Mouse (Mus musculus): Measurements from ENCODE around the gene Acot6. TPM values are rescaled to one million over a fixed set of nuclear protein-coding genes. Genes with fewer than 3 reads are reported as not detected.
A peak's percentile ranks its signal among the peaks of the same experiment; 100 is the strongest.

Gene Acot6
- total and polyA plus RNA-seq, 2 experiments from 2014 or later: 1.6 to 6.8 TPM

DNA sequence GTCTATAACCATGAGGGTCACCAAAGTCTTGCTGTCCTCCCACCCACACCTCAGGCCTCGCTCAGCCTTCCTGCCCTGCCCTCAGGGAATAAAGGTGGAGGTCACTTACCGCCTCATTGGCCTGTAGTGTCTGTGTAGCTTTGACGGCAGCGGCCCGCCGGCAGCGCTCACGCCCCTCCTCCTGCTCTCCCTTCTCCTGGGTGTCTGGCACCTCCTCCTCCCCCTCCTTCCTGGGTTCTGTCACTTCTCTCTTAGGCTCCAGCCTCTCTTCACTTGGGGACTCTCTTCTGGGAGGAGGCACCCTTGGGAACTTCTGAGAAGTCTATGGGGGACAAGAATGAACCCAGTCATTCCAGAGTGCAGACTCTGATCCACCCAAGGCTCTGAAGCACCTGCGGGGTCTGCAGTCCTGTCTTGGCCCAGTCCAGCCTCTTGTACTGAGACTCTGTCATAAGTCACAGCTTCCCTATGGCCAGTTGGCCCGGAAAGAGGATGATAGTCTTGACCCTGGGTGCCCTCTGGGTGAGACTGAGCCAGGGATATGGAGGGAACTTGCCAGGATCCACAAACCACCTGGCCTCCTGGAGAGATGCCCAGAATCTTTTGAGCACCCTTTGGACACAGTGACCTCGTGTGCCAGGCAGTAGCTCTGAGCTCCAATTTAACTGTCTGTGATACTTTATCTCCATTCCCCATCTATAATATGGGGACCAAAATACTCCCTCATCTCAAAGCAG is 54.5 kb downstream of the Acot6 start:
- 52% methylated on average over 11 of the region's 11 CpGs for WGBS
- DNase-seq (ENCODE audit: low spot score) (peak; percentile 64), ATAC-seq (peak; percentile 36; the same call in 1 of the 2 replicates)
- Histone ChIP-seq H3K4me1 (ENCODE audit: insufficient read depth, low read length) (no peaks in the 10 kb centered on the region), H3K27ac (no peak overlapping the region), H3K9ac (replicated peaks; ENCODE audit: low read length) (no peak overlapping the region), H3K36me3 (ENCODE audit: insufficient read depth, low read length) (peaks cover 9% of the 10 kb centered on the region; the same call in 1 of the 2 replicates), H3K9me3 (ENCODE audit: low read length) (no peaks in the 10 kb centered on the region), H3K4me2 (ENCODE audit: low read depth, low read length) (no peak overlapping the region), H3K27me3 (ENCODE audit: insufficient read depth, low read length) (no peaks in the 10 kb centered on the region), H3K4me3 (ENCODE audit: low read length) (no peak overlapping the region)
- no peak for TF ChIP-seq CTCF (IDR thresholded peaks at IDR 0.05; ENCODE audit: low read depth)

DNA sequence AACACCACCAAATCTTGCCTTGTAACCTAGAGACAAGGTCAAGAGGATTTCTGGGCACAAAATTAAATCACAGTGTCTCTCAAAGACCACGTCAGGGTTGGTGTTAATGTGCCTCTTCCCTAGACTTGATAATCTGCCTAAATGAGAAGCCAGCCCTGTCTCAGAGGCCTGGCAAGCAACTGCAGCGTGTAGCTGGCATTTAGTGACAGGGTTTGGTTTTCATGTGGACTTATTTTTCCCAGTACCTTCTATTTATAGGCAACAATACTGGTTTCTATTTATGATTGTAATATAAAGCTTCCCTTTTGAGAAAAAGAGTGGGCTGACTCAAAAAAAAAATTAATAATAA is 55.0 kb downstream of the Acot6 start:
- H3K36me3 ChIP-seq (ENCODE audit: insufficient read depth, low read length): peaks cover 9% of the 10 kb centered on the region; the same call in 1 of the 2 replicates

DNA sequence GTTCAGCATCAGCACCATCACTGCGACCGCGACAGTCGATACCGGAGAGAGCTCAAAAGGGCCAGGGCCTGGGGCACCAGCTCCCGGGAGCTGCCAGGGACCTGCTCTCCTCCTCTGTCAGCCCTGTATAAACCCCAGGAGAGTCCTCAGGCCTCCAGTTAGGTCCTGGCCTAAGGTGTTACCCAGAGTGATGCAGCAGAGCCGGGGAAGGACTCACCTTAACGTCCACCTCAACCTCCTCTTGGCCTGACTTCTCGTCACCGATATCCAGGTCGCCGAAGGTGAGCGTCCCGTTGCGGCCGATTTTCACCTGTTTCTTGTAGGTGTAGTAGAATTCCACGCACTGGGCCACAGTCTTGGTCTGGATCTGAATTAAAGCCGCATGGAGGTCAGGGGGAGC is 55.8 kb downstream of the Acot6 start:
- Histone ChIP-seq H3K36me3 (ENCODE audit: insufficient read depth, low read length) (peaks cover 9% of the 10 kb centered on the region; the same call in 1 of the 2 replicates), H3K27ac (no peak overlapping the region), H3K4me1 (ENCODE audit: insufficient read depth, low read length) (no peaks in the 10 kb centered on the region), H3K9ac (replicated peaks; ENCODE audit: low read length) (no peak overlapping the region), H3K4me3 (ENCODE audit: low read length) (no peak overlapping the region), H3K27me3 (ENCODE audit: insufficient read depth, low read length) (no peaks in the 10 kb centered on the region), H3K4me2 (ENCODE audit: low read depth, low read length) (no peak overlapping the region), H3K9me3 (ENCODE audit: low read length) (no peaks in the 10 kb centered on the region)
- 94% methylated on average over 18 of the region's 18 CpGs for WGBS
- DNase-seq (ENCODE audit: low spot score) (no peak), ATAC-seq (no peak)
- TF ChIP-seq CTCF (IDR thresholded peaks at IDR 0.05; ENCODE audit: low read depth): no peak

More for the DNA sequence above, 55.0 kb downstream of the Acot6 start:
- Histone ChIP-seq H3K9me3 (ENCODE audit: low read length) (no peaks in the 10 kb centered on the region), H3K4me1 (ENCODE audit: insufficient read depth, low read length) (no peaks in the 10 kb centered on the region), H3K27me3 (ENCODE audit: insufficient read depth, low read length) (no peaks in the 10 kb centered on the region), H3K27ac (no peak overlapping the region), H3K9ac (replicated peaks; ENCODE audit: low read length) (no peak overlapping the region), H3K4me2 (ENCODE audit: low read depth, low read length) (no peak overlapping the region), H3K4me3 (ENCODE audit: low read length) (no peak overlapping the region)
- TF ChIP-seq CTCF (IDR thresholded peaks at IDR 0.05; ENCODE audit: low read depth): no peak
- ATAC-seq: no peak
- WGBS: 54% methylated on average over 2 of the region's 2 CpGs
- DNase-seq (ENCODE audit: low spot score): no peak

DNA sequence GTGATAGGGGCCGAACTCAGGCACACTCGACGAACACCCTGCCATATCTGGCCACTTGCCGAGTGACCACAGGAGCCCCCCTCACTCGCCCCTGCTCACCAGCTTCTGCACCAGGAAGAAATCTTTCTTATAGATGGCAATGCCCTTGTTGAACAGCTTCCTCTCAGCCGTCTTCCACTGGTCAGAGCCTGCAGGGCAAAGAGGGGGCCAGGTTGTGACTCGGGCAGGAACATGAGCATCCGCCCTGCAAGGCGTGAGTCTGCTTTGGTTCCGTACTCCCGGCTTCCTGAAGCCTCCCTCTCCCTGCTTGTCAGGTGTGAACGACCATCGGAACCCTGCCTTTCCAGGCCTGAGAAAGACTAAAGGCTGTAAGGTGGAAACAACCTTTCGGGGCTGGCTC is 57.7 kb downstream of the Acot6 start:
- Histone ChIP-seq H3K27me3 (ENCODE audit: insufficient read depth, low read length) (no peaks in the 10 kb centered on the region), H3K4me1 (ENCODE audit: insufficient read depth, low read length) (no peaks in the 10 kb centered on the region), H3K27ac (no peak overlapping the region), H3K9ac (replicated peaks; ENCODE audit: low read length) (no peak overlapping the region), H3K9me3 (ENCODE audit: low read length) (no peaks in the 10 kb centered on the region), H3K36me3 (ENCODE audit: insufficient read depth, low read length) (peaks cover 9% of the 10 kb centered on the region; the same call in 1 of the 2 replicates), H3K4me2 (ENCODE audit: low read depth, low read length) (no peak overlapping the region), H3K4me3 (ENCODE audit: low read length) (no peak overlapping the region)
- DNase-seq (ENCODE audit: low spot score) (no peak), ATAC-seq (no peak)
- WGBS: 93% methylated on average over 14 of the region's 14 CpGs
- no peak for TF ChIP-seq CTCF (IDR thresholded peaks at IDR 0.05; ENCODE audit: low read depth)

DNA sequence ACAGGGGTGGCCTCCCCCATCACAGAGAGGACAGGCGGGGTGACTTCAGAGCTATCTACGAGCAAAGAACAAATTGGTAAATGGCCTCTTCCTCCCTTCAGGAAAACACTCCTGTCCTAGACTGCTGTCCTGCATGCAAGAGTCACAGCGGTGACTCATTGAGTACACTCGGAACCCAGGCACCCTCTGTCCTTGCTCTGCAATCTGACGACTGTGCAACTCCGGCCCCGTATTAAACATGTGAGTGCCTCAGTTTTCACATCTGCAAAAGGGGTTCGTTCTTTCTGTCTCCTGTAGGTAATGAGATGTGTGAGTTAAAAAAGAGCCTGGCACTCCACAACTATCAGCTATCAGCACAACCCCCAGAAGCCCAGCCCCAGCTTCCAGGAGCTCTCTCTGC is 60.0 kb downstream of the Acot6 start:
- TF ChIP-seq CTCF (IDR thresholded peaks at IDR 0.05; ENCODE audit: low read depth): no peak
- ATAC-seq (no peak), DNase-seq (ENCODE audit: low spot score) (no peak)
- H3K4me3 ChIP-seq (ENCODE audit: low read length): no peak overlapping the region
- H3K4me1 ChIP-seq (ENCODE audit: insufficient read depth, low read length): no peaks in the 10 kb centered on the region
- H3K9ac ChIP-seq (replicated peaks; ENCODE audit: low read length): no peak overlapping the region
- no peaks in the 10 kb centered on the region for H3K9me3 ChIP-seq (ENCODE audit: low read length)
- H3K36me3 ChIP-seq (ENCODE audit: insufficient read depth, low read length): peaks cover 9% of the 10 kb centered on the region; the same call in 1 of the 2 replicates
- H3K27me3 ChIP-seq (ENCODE audit: insufficient read depth, low read length): no peaks in the 10 kb centered on the region
- WGBS: 95% methylated on average over 8 of the region's 8 CpGs
- no peak overlapping the region for H3K27ac ChIP-seq
- H3K4me2 ChIP-seq (ENCODE audit: low read depth, low read length): no peak overlapping the region

Other genes starting within 250 kb of the Acot6 start
- 16.7 and 17.7 TPM in 2 replicates for gene Numb, start 178.7 kb upstream of the Acot6 start, total RNA-seq (2014; rRNA removed)
- gene Numb, start 178.7 kb upstream of the Acot6 start, polyA plus RNA-seq (2015; fragmentation: Nextera tagmentation; extraction: Ambion mirVana): 10.7 and 12.1 TPM in 2 replicates
- 28.8 and 35.2 TPM in 2 replicates for gene Riox1, start 150.0 kb upstream of the Acot6 start, total RNA-seq (2014; rRNA removed)
- 8.7 and 11.3 TPM in 2 replicates for gene Riox1, start 150.0 kb upstream of the Acot6 start, polyA plus RNA-seq (2015; fragmentation: Nextera tagmentation; extraction: Ambion mirVana)
- gene Heatr4, start 115.8 kb upstream of the Acot6 start, total RNA-seq (2014; rRNA removed): 0.11 and 0.16 TPM in 2 replicates
- not detected in 2 replicates for gene Heatr4, start 115.8 kb upstream of the Acot6 start, polyA plus RNA-seq (2015; fragmentation: Nextera tagmentation; extraction: Ambion mirVana)
- gene Acot2, start 112.8 kb upstream of the Acot6 start, total RNA-seq (2014; rRNA removed): 18.6 and 29.1 TPM in 2 replicates
- 31.2 and 33.9 TPM in 2 replicates for gene Acot2, start 112.8 kb upstream of the Acot6 start, polyA plus RNA-seq (2015; fragmentation: Nextera tagmentation; extraction: Ambion mirVana)
- gene Acot1, start 91.2 kb upstream of the Acot6 start, total RNA-seq (2014; rRNA removed): 177 and 178 TPM in 2 replicates
- 160 and 172 TPM in 2 replicates for gene Acot1, start 91.2 kb upstream of the Acot6 start, polyA plus RNA-seq (2015; fragmentation: Nextera tagmentation; extraction: Ambion mirVana)
- 0.14 and 1.8 TPM in 2 replicates for gene Acot4, start 62.3 kb upstream of the Acot6 start, total RNA-seq (2014; rRNA removed)
- 0.68 and 1.2 TPM in 2 replicates for gene Acot4, start 62.3 kb upstream of the Acot6 start, polyA plus RNA-seq (2015; fragmentation: Nextera tagmentation; extraction: Ambion mirVana)
- gene Gm49366, start 61.7 kb upstream of the Acot6 start, total RNA-seq (2014; rRNA removed): not detected in 2 replicates
- not detected in 2 replicates for gene Gm49366, start 61.7 kb upstream of the Acot6 start, polyA plus RNA-seq (2015; fragmentation: Nextera tagmentation; extraction: Ambion mirVana)
- gene Acot3, start 48.5 kb upstream of the Acot6 start, total RNA-seq (2014; rRNA removed): 0.42 and 1.3 TPM in 2 replicates
- gene Acot3, start 48.5 kb upstream of the Acot6 start, polyA plus RNA-seq (2015; fragmentation: Nextera tagmentation; extraction: Ambion mirVana): 1.3 and 1.6 TPM in 2 replicates
- gene Acot5, start 31.3 kb upstream of the Acot6 start, total RNA-seq (2014; rRNA removed): 1.2 and 1.3 TPM in 2 replicates
- gene Acot5, start 31.3 kb upstream of the Acot6 start, polyA plus RNA-seq (2015; fragmentation: Nextera tagmentation; extraction: Ambion mirVana): 1.2 and 1.5 TPM in 2 replicates
- gene Dnal1, start 13.7 kb downstream of the Acot6 start, total RNA-seq (2014; rRNA removed): 9.7 and 10.9 TPM in 2 replicates
- gene Dnal1, start 13.7 kb downstream of the Acot6 start, polyA plus RNA-seq (2015; fragmentation: Nextera tagmentation; extraction: Ambion mirVana): 6.8 and 9.7 TPM in 2 replicates
- gene Pnma1, start 47.8 kb downstream of the Acot6 start, total RNA-seq (2014; rRNA removed): 2.5 and 3.8 TPM in 2 replicates
- 4.2 and 4.5 TPM in 2 replicates for gene Pnma1, start 47.8 kb downstream of the Acot6 start, polyA plus RNA-seq (2015; fragmentation: Nextera tagmentation; extraction: Ambion mirVana)
- 9.3 and 11.5 TPM in 2 replicates for gene Elmsan1, start 118.2 kb downstream of the Acot6 start, total RNA-seq (2014; rRNA removed)
- gene Elmsan1, start 118.2 kb downstream of the Acot6 start, polyA plus RNA-seq (2015; fragmentation: Nextera tagmentation; extraction: Ambion mirVana): 2.7 and 3.0 TPM in 2 replicates
- gene Ptgr2, start 184.6 kb downstream of the Acot6 start, total RNA-seq (2014; rRNA removed): 10.2 and 13.4 TPM in 2 replicates
- gene Ptgr2, start 184.6 kb downstream of the Acot6 start, polyA plus RNA-seq (2015; fragmentation: Nextera tagmentation; extraction: Ambion mirVana): 20.3 and 22.7 TPM in 2 replicates
- 30.9 and 55.9 TPM in 2 replicates for gene Zfp410, start 216.2 kb downstream of the Acot6 start, total RNA-seq (2014; rRNA removed)
- 50.0 and 53.8 TPM in 2 replicates for gene Zfp410, start 216.2 kb downstream of the Acot6 start, polyA plus RNA-seq (2015; fragmentation: Nextera tagmentation; extraction: Ambion mirVana)